Mouse (Mus musculus): ENCODE data around the gene Chn2. TPM values are rescaled to one million over a fixed set of nuclear protein-coding genes. Genes with fewer than 3 reads are reported as not detected.

Chn2 gene
- polyA plus RNA-seq, 1 experiment from 2014 or later: 17.1 TPM

DNA sequence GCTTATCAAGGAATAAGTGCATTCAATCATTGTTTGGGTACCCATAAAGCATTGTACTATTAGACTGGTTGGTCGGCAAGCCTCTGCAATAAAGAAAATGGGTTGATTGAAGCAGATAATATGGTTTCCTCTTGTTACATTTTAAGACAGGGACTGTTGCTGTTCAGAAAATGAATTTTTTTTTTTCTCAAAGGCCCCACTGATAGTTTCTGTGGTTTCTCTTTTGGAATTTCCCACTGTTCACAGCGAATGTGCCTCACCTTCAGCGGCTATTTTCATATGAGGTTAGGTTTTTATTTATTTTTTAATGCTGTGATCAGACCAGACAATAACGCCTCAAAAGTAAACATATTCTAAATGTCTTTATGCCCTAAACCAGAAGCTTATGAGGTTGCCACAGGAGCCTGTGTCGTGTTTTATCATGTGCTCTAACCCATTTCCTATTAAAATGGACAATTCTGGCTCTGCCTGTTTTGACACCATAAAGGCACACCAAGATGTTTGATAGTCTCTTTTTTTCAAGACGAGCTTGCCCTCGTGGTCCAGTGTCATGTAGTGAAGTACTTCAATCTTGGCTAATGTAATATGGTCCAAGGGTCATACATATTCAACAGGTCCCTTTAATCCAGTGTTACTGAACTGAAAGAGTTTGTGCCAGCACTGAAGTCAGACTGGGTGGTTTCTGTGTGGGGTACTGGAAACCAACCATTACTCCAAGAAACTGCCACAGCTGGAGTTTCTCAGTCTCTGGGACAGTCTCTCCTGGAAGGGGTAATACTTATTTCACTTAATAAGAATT, 112.3 kb downstream of the Chn2 start:
- Histone ChIP-seq H3K4me3 (ENCODE audit: low read length) (no peak overlapping the region), H3K4me2 (replicated peaks; ENCODE audit: low read depth, low read length) (no peak overlapping the region), H3K27ac (ENCODE audit: low read length) (no peak overlapping the region), H3K27me3 (ENCODE audit: insufficient read depth, low read length) (no peaks in the 10 kb centered on the region), H3K9me3 (ENCODE audit: low read length) (no peaks in the 10 kb centered on the region), H3K36me3 (ENCODE audit: insufficient read depth, low read length) (no peaks in the 10 kb centered on the region), H3K9ac (replicated peaks; ENCODE audit: low read length) (no peak overlapping the region), H3K4me1 (ENCODE audit: insufficient read depth, low read length) (peaks cover 43% of the 10 kb centered on the region)
- no peak for ATAC-seq (ENCODE audit: low FRiP score, low TSS enrichment)
- WGBS: 62% methylated on average over 7 of the region's 7 CpGs

DNA sequence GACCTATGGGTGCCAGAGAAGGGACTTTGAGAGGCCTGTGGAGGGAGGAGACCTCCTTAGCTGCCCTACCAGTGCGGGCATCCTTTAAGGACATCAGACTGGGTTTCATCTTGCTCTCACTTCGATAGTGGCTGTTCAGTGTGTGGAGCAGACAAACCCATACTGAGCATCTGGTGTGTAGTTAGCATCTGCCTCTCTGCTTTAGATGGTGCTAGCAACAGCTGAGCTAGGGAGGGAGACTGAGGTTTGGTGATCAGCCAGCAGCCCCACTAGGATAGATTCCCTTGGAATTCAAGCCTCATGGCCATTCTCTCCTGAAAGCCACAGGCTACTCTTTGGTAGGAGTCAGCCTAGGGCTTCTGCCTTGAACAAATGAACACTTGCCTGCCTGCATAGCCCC, 117.7 kb downstream of the Chn2 start:
- Histone ChIP-seq H3K27ac (ENCODE audit: low read length) (no peak overlapping the region), H3K4me2 (replicated peaks; ENCODE audit: low read depth, low read length) (no peak overlapping the region), H3K9me3 (ENCODE audit: low read length) (no peaks in the 10 kb centered on the region), H3K27me3 (ENCODE audit: insufficient read depth, low read length) (no peaks in the 10 kb centered on the region), H3K4me3 (ENCODE audit: low read length) (no peak overlapping the region), H3K36me3 (ENCODE audit: insufficient read depth, low read length) (no peaks in the 10 kb centered on the region), H3K4me1 (ENCODE audit: insufficient read depth, low read length) (peaks cover 9% of the 10 kb centered on the region), H3K9ac (replicated peaks; ENCODE audit: low read length) (no peak overlapping the region)
- WGBS: 97% methylated on average over 2 of the region's 2 CpGs
- ATAC-seq (ENCODE audit: low FRiP score, low TSS enrichment): no peak

DNA sequence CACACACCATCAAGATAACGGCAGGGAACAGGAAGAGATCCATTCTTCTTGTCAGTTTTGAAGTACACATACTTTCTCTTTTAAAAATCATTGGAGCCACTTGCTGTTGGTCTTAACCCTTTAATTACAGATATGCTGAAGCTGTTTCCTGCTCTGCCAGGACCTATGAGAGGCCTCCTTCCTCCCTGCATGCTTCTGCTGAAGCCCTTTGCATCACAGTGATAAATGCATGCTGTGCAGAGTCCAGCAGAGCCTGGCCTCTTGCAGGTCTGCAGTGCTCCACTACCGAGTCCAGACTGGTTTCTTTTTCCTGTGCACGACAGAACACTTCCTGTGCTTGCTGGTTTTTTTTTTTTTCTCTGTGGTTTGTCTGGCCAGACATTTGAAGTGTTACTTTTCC, 119.0 kb downstream of the Chn2 start:
- no peaks in the 10 kb centered on the region for H3K27me3 ChIP-seq (ENCODE audit: insufficient read depth, low read length)
- no peaks in the 10 kb centered on the region for H3K36me3 ChIP-seq (ENCODE audit: insufficient read depth, low read length)
- WGBS: 29% methylated on average over 3 of the region's 3 CpGs
- ATAC-seq (ENCODE audit: low FRiP score, low TSS enrichment): peak; percentile 73; the same call in 1 of the 2 replicates
- no peak overlapping the region for H3K4me3 ChIP-seq (ENCODE audit: low read length)
- no peaks in the 10 kb centered on the region for H3K9me3 ChIP-seq (ENCODE audit: low read length)
- no peak overlapping the region for H3K4me2 ChIP-seq (replicated peaks; ENCODE audit: low read depth, low read length)
- H3K9ac ChIP-seq (replicated peaks; ENCODE audit: low read length): no peak overlapping the region
- peaks cover 17% of the 10 kb centered on the region for H3K4me1 ChIP-seq (ENCODE audit: insufficient read depth, low read length)
- H3K27ac ChIP-seq (ENCODE audit: low read length): peak overlapping the region; percentile 43; the same call in 1 of the 2 replicates

DNA sequence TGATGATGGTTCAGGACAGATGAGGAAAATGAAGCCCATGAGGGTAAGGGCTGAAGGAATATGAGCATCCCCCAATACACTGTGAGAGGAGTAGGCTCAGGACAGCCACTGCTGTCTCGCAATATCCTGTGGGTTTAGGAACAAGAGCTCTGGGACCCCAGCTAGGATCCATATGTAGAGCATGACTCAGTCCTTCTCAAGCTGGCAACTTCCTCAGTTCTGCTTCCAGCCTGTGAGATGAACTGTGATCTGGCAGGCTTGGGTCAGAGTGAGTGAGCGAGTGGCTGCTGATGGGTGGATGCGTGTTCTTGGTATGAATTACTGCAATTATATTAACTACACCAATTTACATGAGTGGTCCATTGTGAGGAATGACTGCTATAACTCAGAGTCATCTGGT, 121.3 kb downstream of the Chn2 start:
- no peaks in the 10 kb centered on the region for H3K27me3 ChIP-seq (ENCODE audit: insufficient read depth, low read length)
- no peak overlapping the region for H3K4me3 ChIP-seq (ENCODE audit: low read length)
- H3K27ac ChIP-seq (ENCODE audit: low read length): no peak overlapping the region
- no peak for ATAC-seq (ENCODE audit: low FRiP score, low TSS enrichment)
- no peaks in the 10 kb centered on the region for H3K9me3 ChIP-seq (ENCODE audit: low read length)
- H3K9ac ChIP-seq (replicated peaks; ENCODE audit: low read length): no peak overlapping the region
- H3K36me3 ChIP-seq (ENCODE audit: insufficient read depth, low read length): no peaks in the 10 kb centered on the region
- no peak overlapping the region for H3K4me2 ChIP-seq (replicated peaks; ENCODE audit: low read depth, low read length)
- WGBS: 88% methylated on average over 3 of the region's 3 CpGs
- H3K4me1 ChIP-seq (ENCODE audit: insufficient read depth, low read length): peaks cover 17% of the 10 kb centered on the region

DNA sequence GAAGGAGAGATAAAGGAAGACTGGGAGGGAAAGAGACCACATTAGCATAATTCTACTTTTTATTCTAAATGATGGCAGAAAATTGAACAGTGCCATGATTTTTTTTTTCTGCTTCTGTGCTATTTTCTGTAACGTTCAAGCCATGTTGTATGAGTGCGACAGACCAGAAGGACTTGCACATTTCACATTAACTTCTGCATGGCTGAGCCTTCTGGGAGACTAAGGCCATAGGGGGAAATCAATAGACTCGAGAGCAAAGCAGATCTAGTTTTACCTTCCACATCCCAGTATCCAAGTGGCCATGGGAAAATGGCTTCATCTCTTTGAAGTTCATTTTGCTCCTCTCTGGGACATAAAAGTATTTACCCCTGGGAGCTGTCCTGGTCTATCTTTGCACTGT, 121.9 kb downstream of the Chn2 start:
- WGBS: 84% methylated on average over 3 of the region's 3 CpGs
- H3K36me3 ChIP-seq (ENCODE audit: insufficient read depth, low read length): no peaks in the 10 kb centered on the region
- H3K27ac ChIP-seq (ENCODE audit: low read length): no peak overlapping the region
- no peaks in the 10 kb centered on the region for H3K9me3 ChIP-seq (ENCODE audit: low read length)
- no peak overlapping the region for H3K9ac ChIP-seq (replicated peaks; ENCODE audit: low read length)
- no peaks in the 10 kb centered on the region for H3K27me3 ChIP-seq (ENCODE audit: insufficient read depth, low read length)
- no peak for ATAC-seq (ENCODE audit: low FRiP score, low TSS enrichment)
- H3K4me3 ChIP-seq (ENCODE audit: low read length): no peak overlapping the region
- H3K4me2 ChIP-seq (replicated peaks; ENCODE audit: low read depth, low read length): no peak overlapping the region
- peaks cover 17% of the 10 kb centered on the region for H3K4me1 ChIP-seq (ENCODE audit: insufficient read depth, low read length)

DNA sequence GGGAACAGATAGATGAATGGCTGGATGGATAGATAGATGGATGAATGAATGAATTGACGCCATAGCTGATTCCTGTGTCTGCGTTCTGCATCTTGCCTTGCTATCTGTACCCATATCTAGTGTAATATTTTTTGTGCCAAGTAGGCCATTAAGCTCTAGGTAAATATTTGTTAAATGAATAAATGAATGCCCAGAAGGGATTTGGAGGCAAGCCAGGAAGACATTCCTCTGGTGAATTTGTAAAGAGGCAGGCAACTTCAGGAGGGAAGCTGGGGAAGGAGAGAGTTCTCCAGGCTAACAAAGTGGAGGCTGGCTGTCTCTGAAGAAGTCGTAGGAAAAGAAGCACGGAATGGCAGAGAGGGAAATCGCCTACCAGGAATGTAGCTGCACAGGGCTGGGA, 123.0 kb downstream of the Chn2 start:
- no peak overlapping the region for H3K9ac ChIP-seq (replicated peaks; ENCODE audit: low read length)
- WGBS: 58% methylated on average over 5 of the region's 5 CpGs
- H3K27ac ChIP-seq (ENCODE audit: low read length): no peak overlapping the region

DNA sequence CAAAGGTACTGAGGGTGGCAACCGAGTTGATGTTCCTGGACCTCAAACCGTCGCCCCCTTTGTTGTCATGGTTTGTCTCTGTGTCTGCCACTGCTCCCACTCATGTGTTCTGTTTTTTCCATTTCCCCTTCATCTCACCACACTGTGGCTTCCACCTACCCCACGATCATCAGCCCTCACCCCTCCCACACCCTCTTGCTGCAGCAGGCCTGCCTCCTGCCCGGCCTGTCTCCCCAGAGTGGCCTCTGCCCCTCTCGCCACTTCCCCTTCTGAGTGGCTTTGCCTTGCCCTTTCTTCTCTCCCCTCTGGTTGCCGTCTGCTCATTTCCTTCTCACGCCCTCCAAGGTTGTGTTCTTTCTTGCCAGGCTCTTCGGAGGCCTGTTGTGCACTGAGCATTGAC, 123.4 kb downstream of the Chn2 start:
- Histone ChIP-seq H3K27ac (ENCODE audit: low read length) (no peak overlapping the region), H3K4me2 (replicated peaks; ENCODE audit: low read depth, low read length) (no peak overlapping the region), H3K9ac (replicated peaks; ENCODE audit: low read length) (no peak overlapping the region), H3K4me1 (ENCODE audit: insufficient read depth, low read length) (peaks cover 29% of the 10 kb centered on the region), H3K9me3 (ENCODE audit: low read length) (no peaks in the 10 kb centered on the region), H3K4me3 (ENCODE audit: low read length) (no peak overlapping the region), H3K36me3 (ENCODE audit: insufficient read depth, low read length) (no peaks in the 10 kb centered on the region), H3K27me3 (ENCODE audit: insufficient read depth, low read length) (no peaks in the 10 kb centered on the region)
- ATAC-seq (ENCODE audit: low FRiP score, low TSS enrichment): no peak
- 65% methylated on average over 9 of the region's 9 CpGs for WGBS

More for the DNA sequence above, 123.0 kb downstream of the Chn2 start:
- H3K9me3 ChIP-seq (ENCODE audit: low read length): no peaks in the 10 kb centered on the region
- no peak overlapping the region for H3K4me2 ChIP-seq (replicated peaks; ENCODE audit: low read depth, low read length)
- H3K4me3 ChIP-seq (ENCODE audit: low read length): no peak overlapping the region
- H3K27me3 ChIP-seq (ENCODE audit: insufficient read depth, low read length): no peaks in the 10 kb centered on the region
- H3K4me1 ChIP-seq (ENCODE audit: insufficient read depth, low read length): peaks cover 26% of the 10 kb centered on the region
- no peak for ATAC-seq (ENCODE audit: low FRiP score, low TSS enrichment)
- H3K36me3 ChIP-seq (ENCODE audit: insufficient read depth, low read length): no peaks in the 10 kb centered on the region

DNA sequence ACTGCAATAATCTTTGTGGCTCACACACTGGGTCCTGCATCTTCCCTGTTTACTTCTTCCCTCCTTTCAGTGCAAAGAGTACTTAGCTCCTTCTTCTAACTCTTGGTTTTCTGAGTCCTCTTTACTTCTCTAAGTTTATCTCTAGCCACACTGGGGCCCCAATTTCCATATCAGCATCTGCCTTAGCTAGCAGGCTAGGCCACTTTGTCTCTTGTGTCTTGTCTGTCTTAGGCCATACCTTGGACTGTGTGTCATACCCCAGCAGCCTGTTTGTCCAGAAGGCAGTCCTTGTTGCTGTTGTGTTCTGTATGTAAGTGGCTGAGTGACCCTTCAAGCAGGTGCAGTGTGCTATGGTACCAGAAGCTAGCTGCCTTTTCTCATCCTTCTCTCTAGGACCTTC, 124.3 kb downstream of the Chn2 start:
- no peak overlapping the region for H3K27ac ChIP-seq (ENCODE audit: low read length)
- H3K4me1 ChIP-seq (ENCODE audit: insufficient read depth, low read length): peaks cover 23% of the 10 kb centered on the region
- H3K36me3 ChIP-seq (ENCODE audit: insufficient read depth, low read length): no peaks in the 10 kb centered on the region
- no peak overlapping the region for H3K4me3 ChIP-seq (ENCODE audit: low read length)
- H3K4me2 ChIP-seq (replicated peaks; ENCODE audit: low read depth, low read length): no peak overlapping the region
- ATAC-seq (ENCODE audit: low FRiP score, low TSS enrichment): no peak
- no peak overlapping the region for H3K9ac ChIP-seq (replicated peaks; ENCODE audit: low read length)
- H3K27me3 ChIP-seq (ENCODE audit: insufficient read depth, low read length): no peaks in the 10 kb centered on the region
- H3K9me3 ChIP-seq (ENCODE audit: low read length): no peaks in the 10 kb centered on the region

DNA sequence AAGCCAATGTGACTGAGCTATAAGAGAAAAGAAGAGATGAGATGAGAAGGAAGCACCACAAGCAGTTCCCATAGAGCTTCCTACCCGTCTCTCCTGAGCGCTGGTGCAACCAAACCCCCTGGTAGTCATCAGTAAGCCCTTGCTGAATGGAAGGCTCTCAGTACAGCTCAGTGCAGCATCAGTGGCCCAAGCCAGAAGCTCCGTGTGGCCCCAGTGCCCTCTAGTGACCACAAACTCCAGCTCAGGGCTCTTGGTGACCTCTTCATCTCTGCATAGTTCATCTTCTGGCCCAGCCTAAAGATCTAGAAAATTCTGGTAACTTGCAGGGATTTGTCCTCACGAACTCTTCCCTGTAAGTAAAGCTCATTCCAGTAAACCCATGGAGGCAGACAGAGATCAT, 125.4 kb downstream of the Chn2 start:
- no peak overlapping the region for H3K27ac ChIP-seq (ENCODE audit: low read length)
- no peak overlapping the region for H3K9ac ChIP-seq (replicated peaks; ENCODE audit: low read length)
- H3K4me1 ChIP-seq (ENCODE audit: insufficient read depth, low read length): peaks cover 23% of the 10 kb centered on the region
- no peaks in the 10 kb centered on the region for H3K27me3 ChIP-seq (ENCODE audit: insufficient read depth, low read length)
- 51% methylated on average over 4 of the region's 4 CpGs for WGBS
- no peaks in the 10 kb centered on the region for H3K9me3 ChIP-seq (ENCODE audit: low read length)
- peak; percentile 56; the same call in 1 of the 2 replicates for ATAC-seq (ENCODE audit: low FRiP score, low TSS enrichment)
- no peak overlapping the region for H3K4me3 ChIP-seq (ENCODE audit: low read length)
- H3K4me2 ChIP-seq (replicated peaks; ENCODE audit: low read depth, low read length): no peak overlapping the region
- no peaks in the 10 kb centered on the region for H3K36me3 ChIP-seq (ENCODE audit: insufficient read depth, low read length)

DNA sequence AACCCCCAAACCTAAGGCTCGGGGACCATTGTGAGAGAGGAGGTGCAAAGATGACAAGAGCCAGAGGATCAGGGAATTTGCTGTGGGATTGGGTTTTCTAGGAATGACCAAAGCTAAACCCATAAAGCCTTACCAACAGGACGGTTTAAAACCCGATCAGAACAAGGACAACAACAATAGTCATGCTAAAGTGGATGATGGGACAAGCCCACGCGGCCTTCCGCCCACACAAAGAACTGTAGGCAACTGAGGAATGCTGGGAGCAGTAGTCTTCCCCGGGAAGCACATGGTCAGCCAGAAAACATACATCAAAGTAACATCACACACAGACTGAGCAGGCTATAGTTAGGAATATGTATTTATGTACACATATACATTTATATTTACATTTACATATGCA, 125.9 kb downstream of the Chn2 start:
- Histone ChIP-seq H3K9me3 (ENCODE audit: low read length) (no peaks in the 10 kb centered on the region), H3K9ac (replicated peaks; ENCODE audit: low read length) (no peak overlapping the region), H3K27me3 (ENCODE audit: insufficient read depth, low read length) (no peaks in the 10 kb centered on the region), H3K4me1 (ENCODE audit: insufficient read depth, low read length) (peaks cover 25% of the 10 kb centered on the region), H3K4me2 (replicated peaks; ENCODE audit: low read depth, low read length) (no peak overlapping the region), H3K36me3 (ENCODE audit: insufficient read depth, low read length) (no peaks in the 10 kb centered on the region), H3K27ac (ENCODE audit: low read length) (no peak overlapping the region), H3K4me3 (ENCODE audit: low read length) (no peak overlapping the region)
- no peak for ATAC-seq (ENCODE audit: low FRiP score, low TSS enrichment)
- WGBS: 83% methylated on average over 7 of the region's 7 CpGs

Data from kidney, embryonic 16.5 days (tissue).